Mouse (Mus musculus): Measurements from ENCODE around the gene Mpp5.

Gene Mpp5
- long read RNA-seq, experiment 1, full-length matches to known transcripts = 1 of 13 reads
- long read RNA-seq, experiment 1, partial matches to known transcripts = 5 of 13 reads
- long read RNA-seq, experiment 1, other reads (novel, unspliced or antisense) = 7 of 13 reads
- long read RNA-seq, experiment 2, full-length matches to known transcripts = 1 of 26 reads
- long read RNA-seq, experiment 2, partial matches to known transcripts = 13 of 26 reads
- long read RNA-seq, experiment 2, other reads (novel, unspliced or antisense) = 12 of 26 reads

DNA sequence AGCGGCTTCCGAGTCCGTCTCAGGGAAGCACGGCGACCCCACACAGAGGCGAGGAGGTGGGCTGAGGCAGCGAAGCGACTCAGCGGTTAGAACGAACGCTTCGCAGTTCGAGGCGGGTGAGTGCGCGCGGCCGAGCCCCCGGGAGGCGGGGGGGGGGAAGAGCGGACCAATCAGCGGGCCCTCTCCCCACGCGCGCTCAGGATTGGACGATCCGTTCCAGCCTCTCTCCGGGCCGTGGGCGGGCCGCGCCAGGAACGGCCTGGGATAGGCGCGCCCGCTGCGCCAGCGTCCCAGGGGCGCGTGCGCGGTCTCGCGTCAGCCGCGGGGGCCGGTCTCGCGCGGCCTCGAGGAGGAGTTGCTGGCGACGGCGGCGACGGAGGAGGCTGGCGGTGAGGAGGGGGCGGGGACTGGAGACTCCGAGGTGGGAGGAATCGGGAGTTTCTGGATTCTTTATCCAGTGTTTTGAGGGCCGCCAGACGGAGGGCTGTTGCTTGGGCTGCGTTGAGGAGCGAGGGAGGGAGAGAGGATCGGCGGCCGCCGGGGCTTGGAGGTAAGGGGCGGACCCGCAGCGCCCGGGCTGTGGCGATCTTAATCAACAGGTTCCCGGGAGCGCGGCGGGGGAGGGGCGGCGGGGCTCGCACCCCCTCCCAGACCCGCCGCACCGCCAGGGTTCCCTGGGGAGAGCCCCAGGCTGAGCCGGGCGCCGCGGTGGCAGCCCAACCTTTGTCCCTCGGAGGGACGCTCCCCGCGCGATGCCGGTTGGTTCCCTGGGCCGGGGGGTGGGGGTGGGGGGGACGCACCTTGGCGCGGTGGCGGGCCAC, at the start of gene Mpp5:
Mpp5 (plus strand) TSS at position 351 of the 821 bp plus-strand sequence.
- intact Hi-C loops (cut with DNase I) = loop anchor here (5.0 kb wide), 1 partner anchor 521 kb away; the partner anchor contains the start of gene Gphn

- intact Hi-C loops (cut with DNase I) = no loop called here
Measured at GRCm38 (mm10) chr12:78717783-78718182, 30.9 kb upstream of the Mpp5 start.

GRCm38 (mm10) chr12:78727723-78728122, 21.0 kb upstream of the Mpp5 start:
- intact Hi-C loops (cut with DNase I) = no loop called here

DNA sequence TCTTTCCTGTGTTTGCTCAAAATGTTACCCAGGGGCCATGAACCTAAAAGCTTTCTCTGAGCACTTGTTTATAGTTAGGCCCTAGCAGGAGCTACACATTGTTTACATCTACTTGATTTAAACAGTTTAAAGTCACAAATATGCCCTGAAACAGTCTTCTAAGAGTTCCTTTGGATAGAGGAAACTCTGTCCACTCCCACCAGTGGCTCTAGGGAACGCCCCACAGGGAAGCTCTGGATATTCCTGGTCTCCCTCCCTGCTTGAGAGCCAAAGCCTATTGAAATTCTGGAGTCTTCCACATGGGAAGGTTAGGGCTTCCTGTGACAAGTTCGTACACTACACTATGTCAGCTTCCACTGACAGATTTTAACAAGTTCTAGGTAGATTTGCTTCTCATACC, 9.1 kb upstream of the Mpp5 start:
- intact Hi-C loops (cut with DNase I) = no loop called here

DNA sequence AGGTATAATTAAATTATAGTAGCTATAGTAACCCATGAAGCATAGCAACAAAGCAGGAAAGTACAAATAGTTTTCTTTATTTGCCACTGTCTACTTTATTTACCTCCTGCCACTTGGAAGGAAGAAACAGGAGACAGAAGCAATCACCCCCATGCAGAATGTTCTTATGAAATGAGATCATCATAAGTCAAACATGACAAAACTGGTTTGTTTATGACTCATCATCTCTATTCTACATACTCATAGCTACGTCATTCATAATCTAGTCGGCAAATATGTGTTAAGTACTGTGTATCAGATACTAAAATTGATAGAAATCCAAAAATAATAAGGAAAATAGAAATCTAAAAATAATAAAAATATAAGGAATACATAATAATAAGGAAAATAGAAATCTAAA, 8.4 kb upstream of the Mpp5 start:
- intact Hi-C loops (cut with DNase I) = no loop called here

DNA sequence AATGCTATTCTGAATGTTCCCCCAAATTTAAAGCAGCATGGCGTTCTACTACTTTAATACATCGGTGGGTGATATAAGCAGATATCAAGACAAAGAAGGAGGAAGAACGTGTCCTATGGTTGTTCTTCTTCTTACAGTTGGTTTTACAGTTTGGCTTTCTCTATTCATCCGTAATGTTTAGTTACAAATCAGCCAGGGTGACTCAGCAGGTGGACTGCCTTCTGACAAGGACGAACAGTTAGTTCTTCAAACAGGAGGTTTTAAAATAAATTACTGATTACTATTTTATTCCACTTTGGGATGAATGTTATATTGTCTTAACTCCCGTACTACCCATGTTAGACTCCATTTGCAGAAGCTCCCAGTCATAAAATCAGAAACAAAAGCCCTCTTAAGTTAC, 2.5 kb upstream of the Mpp5 start:
- intact Hi-C loops (cut with DNase I) = loop anchor here (5.0 kb wide), 1 partner anchor 519 kb away; the partner anchor contains the start of gene Gphn

DNA sequence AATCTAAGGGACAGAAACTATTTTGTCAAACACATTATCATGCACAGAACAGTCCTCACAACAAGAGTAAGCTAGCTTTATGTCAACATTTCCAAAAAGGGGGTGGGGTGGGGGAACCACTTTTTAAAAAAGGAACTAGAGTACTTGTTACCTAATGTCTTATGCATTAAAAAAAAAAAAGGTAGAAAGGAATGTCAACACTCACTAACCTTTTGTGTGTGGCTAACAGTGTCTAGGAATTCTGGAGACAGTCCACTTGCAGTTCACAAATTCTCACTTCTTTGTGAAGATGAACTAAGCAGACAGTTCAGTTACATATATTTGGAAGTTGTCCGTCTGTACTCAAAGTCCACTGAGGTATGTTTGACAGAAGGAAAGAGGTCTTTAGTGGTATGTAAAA, 1.3 kb upstream of the Mpp5 start:
- intact Hi-C loops (cut with DNase I) = loop anchor here (5.0 kb wide), 1 partner anchor 520 kb away; the partner anchor contains the start of gene Gphn

DNA sequence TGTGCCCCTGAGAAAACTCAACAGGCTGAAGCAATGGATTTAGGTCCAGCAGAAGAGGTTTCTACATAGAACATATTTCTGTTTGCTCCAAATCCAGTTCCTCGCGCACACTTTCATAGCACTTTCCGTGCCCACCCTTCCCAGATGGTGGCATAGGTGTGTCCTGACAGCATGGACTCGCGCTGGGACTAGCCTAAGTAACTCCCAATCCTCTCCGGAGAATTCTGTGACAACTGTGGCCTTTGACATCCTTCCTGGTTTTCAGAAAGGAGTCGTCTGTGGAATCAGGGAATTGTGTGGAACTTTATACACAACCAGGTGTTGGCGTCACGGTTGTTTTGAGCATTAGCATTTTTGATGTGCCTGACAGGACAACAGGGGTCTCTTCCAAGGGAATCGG, 594 bp upstream of the Mpp5 start:
- intact Hi-C loops (cut with DNase I) = loop anchor here (5.0 kb wide), 1 partner anchor 521 kb away; the partner anchor contains the start of gene Gphn

DNA sequence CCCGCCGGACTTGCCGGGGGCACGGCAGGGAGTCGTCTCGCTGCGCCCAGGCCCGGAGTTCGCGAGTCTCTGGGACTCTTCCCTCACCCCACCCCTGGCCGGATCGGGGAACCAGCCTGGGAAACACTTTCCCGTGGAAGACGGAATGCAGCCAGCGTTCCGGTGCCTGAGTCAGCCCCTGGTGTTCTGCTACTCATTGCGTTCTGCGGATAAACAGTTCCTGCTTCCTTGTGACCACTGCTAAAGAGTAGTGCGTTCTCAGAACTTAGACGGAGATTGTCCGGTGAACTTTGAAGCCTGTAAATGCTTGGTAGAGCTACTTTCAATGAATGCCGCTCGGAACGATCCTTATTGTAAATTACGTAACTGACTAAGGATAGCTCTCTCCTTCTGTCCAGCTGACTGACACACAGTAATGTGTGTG, 683 bp downstream of the Mpp5 start:
- intact Hi-C loops (cut with DNase I) = loop anchor here (5.0 kb wide), 1 partner anchor 522 kb away; the partner anchor contains the start of gene Gphn

GRCm38 (mm10) chr12:78761979-78762378, 13.3 kb downstream of the Mpp5 start:
- intact Hi-C loops (cut with DNase I) = no loop called here

DNA sequence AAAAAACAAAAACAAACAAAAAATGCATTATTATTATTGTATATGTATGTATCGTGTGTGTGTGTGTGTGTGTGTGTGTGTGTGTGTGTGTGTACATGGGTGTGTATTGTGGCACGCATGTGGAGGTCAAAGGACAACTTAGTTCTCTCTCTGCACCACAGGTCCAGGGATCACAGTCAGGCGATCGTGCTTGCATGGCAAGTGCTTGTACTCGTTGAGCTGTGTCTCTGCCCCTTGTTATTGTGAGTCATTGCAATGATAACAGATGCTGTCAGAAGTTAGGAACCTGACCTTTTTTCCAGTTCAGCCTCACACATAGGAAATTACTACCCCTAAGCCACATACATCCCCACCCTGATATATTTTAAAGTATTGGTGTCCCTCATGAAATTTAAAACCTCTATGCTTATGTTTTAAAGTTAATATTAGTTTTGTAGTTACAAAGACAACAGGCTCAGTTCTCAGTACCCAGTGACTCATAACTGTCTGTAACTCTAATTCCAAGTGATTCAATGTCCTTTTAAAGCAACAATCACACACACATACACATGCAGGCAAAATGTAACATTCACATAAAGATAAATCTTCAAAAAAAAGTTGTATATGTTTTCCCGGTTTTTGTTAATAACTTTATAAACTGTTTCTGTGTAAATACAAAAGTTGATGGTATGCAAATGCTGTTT, 20.5 kb downstream of the Mpp5 start:
- intact Hi-C loops (cut with DNase I) = no loop called here

DNA sequence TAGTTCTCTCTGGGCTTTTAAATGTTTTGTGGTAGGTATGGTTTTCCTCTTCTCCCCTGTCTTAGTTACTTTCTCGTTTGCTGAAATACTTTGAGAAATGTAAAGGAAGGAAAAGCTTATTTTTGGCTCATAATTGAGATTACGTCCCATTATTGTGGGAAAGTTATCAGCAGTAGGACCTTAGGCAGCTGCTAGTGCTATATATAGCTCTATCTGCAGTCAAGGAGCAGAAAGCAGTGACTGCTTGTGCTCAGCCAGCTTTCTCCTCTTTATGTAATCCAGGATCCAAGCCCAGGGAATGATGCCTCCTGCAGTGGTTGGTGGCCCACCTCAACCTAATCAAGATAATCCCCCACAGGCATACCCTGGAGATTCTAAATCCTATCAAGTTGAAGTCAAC, 24.5 kb downstream of the Mpp5 start:
- intact Hi-C loops (cut with DNase I) = no loop called here

GRCm38 (mm10) chr12:78777916-78778315, 29.2 kb downstream of the Mpp5 start:
- intact Hi-C loops (cut with DNase I) = no loop called here

- intact Hi-C loops (cut with DNase I) = no loop called here
Measured at GRCm38 (mm10) chr12:78778423-78779067, 29.8 kb downstream of the Mpp5 start.

DNA sequence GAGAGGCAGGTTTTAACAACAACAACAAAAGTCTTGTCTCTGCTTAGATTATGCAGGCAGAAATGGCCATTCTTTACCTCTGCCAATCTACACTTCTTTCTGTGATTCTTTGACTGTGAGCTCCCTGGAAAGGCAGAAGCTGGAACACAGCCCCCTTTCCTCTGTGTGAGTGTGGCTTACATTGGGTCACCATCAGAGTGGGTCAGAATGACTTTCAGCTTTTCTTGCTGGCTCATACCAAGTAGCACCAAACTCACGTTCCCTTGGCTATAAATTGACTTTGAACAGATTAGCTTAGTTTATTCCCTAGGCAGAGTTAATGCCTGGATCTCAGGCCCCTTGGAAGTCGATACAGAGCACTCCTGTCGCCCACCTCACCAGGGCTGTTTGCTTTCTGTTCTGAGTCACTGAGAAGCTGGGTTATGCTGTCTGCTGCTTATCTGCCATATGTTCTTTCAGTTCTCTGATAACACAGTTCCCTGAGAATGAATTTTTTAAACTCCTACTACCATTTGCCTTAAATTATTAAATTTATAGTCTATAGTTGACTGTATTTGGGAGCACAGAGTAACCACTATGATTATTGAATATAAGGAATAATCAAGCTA, 39.7 kb downstream of the Mpp5 start:
- intact Hi-C loops (cut with DNase I) = no loop called here

DNA sequence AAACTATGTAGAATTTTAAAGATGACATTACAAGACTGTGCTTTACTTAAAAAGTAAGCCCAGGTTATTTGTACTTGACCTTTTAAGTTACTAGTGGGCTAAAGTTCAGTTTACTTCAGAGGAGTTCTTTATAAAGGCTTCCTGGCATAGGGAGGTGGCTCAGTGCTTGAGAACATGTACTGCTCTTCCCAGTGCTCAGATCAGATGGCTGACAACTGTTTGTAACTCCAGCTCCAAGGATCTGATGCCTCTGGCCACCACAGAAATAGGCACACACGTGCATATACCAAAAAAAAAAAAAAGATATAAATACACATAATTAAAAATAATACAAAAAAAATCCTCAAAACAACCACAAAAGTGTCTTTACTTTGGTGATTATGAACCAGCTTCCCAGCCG, 42.1 kb downstream of the Mpp5 start:
- intact Hi-C loops (cut with DNase I) = no loop called here

DNA sequence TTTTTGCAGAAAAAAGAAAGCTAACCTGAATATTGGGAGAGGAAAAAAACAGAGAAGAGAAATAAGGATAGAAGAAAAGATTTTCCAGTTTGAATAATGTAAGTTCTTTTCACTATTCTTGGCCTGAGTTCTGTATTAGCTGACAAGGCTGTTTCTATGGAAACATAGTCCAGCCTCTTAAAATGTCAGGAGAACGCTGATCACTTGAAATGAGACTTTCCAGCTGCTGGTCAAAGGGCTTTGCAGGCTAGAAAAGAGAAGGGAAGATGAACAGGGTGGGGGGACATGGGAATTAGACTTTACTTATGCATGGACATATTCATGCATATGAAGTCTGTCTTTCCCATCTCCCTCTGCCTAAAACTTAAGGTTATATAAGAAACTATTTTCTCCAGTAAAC, 45.5 kb downstream of the Mpp5 start:
- intact Hi-C loops (cut with DNase I) = no loop called here

DNA sequence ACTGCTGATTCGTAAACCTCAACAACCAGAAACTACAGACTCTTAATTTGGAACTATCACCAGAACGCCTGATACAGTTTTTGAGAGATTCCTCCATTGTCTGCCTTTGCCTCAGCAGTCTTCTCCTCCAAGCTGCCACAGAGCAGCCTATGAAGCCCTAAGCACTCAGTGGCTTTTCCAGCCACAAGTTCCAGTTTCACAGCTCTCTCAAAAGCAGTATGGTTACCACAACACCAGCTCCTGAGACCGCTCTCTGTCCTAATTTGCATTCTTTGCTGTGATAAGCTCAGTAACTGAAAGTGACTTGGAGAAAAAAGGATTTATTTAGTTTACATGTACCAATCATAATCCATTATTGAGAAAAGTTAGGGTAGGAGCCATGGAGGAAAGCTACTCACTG, 51.3 kb downstream of the Mpp5 start:
- intact Hi-C loops (cut with DNase I) = no loop called here

DNA sequence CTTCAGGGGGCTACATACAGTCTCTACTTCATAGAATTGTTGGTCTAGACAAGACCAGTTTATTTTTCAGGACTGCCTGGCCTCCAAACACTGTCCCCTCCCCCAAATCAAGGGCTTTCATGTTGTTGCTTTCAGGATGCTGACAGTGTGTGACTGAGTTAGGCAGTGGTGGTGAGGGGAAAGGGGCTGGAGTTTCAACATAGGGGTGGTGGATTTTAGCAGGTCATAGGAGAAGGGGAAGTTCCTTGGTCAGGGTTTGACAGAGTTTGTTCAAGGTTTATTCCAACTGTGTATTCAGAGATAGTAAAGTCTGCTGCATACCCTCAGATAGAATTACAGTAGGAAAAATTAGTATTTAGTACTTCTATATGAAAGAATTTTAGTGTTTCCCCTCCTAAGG, 53.1 kb downstream of the Mpp5 start:
- intact Hi-C loops (cut with DNase I) = no loop called here

- intact Hi-C loops (cut with DNase I) = no loop called here
Measured at GRCm38 (mm10) chr12:78814437-78814836, 65.7 kb downstream of the Mpp5 start.

DNA sequence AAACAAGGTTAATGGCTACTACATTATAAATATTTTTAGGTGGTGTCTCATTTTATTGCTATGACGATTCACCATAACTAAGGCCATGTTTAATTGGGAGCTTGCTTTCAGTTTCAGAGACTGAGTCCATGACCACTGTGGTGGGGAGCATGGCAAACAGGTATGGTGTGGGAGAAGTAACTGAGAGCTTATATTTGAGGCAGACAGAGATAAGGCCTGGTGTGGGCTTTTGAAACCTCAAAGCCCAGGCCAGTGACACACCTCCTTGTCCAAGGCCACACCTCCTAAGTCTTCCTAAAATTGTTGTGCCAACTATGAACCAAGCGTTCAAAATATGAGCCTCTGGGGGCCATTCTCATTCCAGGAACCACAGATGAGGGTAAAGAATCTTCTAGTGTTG, 85.8 kb downstream of the Mpp5 start:
- intact Hi-C loops (cut with DNase I) = no loop called here

All from adrenal gland (tissue).